Mouse (Mus musculus): ENCODE results near the gene Cox6b2. TPM values are rescaled to one million over a fixed set of nuclear protein-coding genes. Genes with fewer than 3 reads are reported as not detected.
"Not testable (repeated sequence)": the region's sequence is repeated elsewhere in the genome, so short reads cannot be mapped to it uniquely, and the experiment has no call there.

The Cox6b2 gene
- total RNA-seq (2021) = 1 to 10 TPM; 1.5 to 1.7 TPM

DNA sequence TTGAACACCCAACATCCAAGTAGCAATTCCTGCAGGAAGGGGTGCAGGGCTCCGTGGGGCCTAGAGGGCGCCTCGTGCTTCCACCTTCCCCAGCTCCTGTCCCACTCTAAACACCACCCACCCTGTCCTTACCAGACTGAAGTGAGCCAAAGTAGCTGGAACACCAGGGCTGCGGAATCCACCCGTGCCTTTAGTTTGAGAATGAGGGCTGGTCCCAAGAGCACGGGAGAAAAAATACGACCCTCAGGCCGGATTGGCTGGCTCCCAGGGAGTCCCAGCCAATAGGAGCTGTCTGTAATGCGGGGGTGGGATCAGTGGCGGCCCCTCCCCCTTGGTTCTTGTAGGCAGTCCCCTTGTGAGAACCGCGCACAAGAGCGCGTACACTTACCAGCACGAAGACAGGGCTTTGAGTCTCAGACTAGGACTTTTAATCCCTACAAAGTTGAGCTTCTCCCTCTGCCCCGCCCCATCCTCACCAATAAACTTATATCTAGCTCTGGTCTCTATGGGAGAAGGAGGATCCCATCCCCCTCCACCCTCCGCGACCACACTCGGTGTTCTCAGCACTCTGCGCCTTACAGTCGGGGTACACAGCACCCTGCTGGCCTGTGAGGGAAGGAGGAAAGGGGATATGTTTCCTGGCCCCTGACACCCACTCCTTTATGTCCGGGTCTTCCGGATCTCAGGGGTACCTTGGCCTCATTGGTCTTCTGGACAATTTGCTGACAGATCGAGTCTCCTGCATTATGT is at the start of gene Cox6b2:
Gene Cox6b2, minus strand, starts transcription at position 274 of the 750 bp plus-strand sequence.
- DNase-seq (ENCODE audit: low spot score) = peak; percentile 35
- intact Hi-C loops (cut with DNase I) = no loop called here

DNA sequence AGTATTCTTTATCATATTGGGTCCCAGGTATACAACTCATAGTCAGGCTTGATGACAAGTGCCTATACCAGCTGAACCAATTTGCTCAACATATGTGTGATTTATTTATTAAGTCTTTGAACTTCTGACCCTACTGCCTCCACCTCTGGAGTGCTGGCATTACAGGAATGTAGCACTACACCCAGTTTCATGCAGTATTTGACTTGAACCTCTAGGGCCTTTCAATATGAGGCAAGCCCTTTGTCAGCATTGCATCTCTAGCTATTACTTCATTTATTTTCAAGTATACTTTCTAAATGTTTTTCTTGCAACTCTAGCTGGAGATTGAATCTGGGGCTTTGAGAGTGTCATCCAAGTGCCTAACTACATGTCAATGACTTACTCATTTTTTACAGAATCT is 49.4 kb upstream of the Cox6b2 start:
- intact Hi-C loops (cut with DNase I) = no loop called here
- no peak for DNase-seq (ENCODE audit: low spot score)

DNA sequence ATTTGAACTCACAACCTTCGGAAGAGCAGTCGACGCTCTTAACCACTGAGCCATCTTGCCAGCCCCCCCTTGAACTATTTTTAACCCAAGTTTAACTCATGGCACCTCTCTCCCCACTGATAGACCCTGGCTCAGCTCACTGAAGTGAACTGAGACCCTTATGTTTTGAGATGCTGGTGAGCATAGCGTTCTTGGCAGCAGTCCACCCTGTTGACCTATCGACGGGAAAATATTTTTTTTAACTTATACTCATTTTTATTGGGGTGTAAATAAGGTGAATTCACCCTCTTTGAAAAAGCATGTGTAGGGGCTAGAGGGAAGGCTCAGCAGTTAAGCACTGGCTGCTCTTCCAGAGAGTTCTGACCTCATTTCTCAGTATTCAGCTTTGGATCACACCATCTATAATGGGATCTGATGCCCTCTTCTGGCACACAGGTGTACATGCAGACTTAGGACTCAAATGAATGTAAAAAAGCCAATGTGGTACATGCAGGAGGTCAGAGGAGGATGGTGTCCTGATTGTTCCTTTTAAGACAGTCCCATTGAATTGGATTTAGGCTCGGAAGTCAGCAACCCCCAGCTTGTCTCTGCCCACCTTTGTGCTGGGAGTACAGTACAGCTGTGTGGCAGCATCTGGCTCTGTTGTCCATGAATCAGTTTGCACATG is 43.0 kb upstream of the Cox6b2 start:
- intact Hi-C loops (cut with DNase I) = loop anchor here (2.0 to 10.0 kb wide), 2 partner anchors 239 to 1101 kb away; partner anchors contain the start of genes Mboat7 and Tsen34
- no peak for DNase-seq (ENCODE audit: low spot score)

DNA sequence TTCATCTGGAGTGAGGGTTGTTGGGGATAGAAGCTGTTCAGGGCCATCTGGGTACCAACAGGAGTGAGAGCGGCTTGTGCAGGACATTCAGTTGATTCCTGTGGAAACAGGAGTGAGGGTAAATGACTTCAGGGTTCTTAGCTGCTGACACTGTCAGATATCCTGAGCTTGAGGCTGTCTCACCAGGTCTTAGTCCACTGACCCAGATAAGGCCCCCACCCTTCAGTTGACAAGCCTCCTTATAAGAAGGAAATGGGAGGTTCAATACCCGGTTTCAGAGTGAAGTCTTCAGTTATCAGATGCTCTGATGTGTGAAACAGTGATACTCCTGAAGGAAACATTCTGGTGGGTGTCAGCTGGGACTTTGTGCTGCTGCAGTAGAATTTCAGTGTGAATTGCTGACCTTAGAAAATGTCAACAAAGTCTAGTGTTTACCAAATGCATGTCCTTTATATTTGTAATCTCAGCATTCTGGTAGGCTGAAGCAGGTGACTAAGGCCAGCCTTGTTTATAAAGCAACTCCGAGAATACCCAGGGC is 41.8 kb upstream of the Cox6b2 start:
- no peak for DNase-seq (ENCODE audit: low spot score)
- intact Hi-C loops (cut with DNase I) = loop anchor here (5.0 to 10.0 kb wide), 3 partner anchors 87 to 1100 kb away; partner anchors contain the start of genes Mboat7 and Tsen34

DNA sequence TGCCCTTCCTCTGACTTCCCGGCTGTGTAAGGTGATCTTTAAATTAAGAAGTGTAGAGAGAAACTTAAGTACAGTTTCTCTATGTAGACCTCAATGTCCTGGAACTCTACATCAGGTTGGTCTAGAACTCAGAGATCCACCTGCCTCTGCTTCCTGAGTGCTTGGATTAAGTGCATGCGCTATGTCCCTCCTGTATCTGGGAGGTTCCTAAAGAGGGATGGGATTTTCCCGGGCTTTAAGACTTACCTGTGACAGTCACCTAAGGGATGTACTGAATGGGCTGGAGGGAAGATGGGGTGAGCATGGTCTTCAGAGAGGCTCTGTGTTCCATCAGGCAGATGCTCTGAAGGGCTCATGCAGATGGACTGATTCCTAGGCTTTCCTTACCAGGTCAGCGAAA is 40.8 kb upstream of the Cox6b2 start:
- intact Hi-C loops (cut with DNase I) = loop anchor here (2.0 to 10.0 kb wide), 5 partner anchors 13 to 1099 kb away; partner anchors contain the start of genes Hspbp1, Mboat7 and Tsen34
- no peak for DNase-seq (ENCODE audit: low spot score)

DNA sequence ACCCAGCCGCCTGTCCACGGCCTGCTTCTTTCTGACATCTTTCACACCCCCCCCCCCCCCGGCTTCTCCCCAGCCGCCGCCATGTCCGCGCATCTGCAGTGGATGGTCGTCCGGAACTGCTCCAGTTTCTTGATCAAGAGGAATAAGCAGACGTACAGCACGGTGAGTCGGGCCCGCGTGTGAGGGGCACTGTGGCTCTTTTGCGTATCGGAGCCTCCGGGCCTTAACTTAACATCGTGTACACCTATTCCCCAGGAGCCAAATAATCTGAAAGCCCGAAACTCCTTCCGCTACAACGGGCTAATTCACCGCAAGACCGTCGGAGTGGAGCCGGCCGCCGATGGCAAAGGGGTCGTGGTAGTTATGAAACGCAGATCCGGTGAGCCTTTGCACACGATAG is 40.4 kb upstream of the Cox6b2 start:
- DNase-seq (ENCODE audit: low spot score) = not testable (repeated sequence)
- intact Hi-C loops (cut with DNase I) = loop anchor here (2.0 to 10.0 kb wide), 5 partner anchors 14 to 1098 kb away; partner anchors contain the start of genes Hspbp1, Mboat7 and Tsen34

DNA sequence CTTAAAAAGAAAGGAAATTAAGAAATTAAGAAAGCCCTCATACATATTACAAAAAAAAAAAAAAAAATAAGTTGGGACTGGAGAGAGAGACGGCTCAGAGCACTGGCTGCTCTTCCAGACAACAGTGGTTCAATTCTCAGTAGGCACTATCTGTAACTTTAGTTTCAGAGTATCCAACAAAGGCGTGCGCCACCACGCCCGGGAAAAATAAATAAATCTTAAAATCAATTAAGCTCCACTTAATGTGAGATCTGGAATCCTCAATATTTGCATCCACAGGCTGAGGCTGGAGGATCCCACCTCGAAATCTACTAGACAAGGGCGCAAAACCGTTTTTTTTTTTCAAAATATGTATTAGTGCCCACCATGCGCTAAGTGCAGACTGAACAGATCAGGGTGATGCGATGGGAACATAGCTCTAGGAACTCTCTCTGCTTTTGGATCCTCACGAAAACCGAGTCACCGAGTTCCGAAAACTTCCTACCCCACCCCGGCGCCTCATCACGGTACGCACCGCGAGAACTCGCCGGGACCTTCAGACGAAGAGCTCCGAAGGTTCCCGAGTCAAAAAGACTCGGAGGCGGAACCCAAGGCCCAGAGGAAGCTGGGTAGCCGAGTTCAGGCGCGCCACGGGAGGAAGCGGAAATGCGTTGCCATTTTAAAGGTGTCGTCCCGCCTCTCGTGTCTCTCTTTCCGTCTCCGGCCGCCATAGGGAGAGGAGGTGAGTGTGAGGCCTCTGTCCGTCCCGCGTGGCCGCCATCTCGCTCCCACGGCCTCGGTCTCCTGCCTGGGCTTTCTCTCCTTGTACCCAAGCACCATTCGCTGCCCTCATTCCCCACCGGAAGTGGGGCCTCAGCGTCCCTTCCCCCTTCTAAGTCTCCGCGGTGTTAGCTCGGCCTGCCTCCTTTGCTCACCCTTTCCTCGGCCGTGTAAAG is 39.7 kb upstream of the Cox6b2 start, which contains the start of gene Rpl28:
Gene Rpl28, plus strand, starts transcription at position 597 of the 935 bp plus-strand sequence.
- intact Hi-C loops (cut with DNase I) = loop anchor here (2.0 to 10.0 kb wide), 5 partner anchors 14 to 1098 kb away; partner anchors contain the start of genes Hspbp1, Mboat7 and Tsen34
- peak; percentile 92 for DNase-seq (ENCODE audit: low spot score)

DNA sequence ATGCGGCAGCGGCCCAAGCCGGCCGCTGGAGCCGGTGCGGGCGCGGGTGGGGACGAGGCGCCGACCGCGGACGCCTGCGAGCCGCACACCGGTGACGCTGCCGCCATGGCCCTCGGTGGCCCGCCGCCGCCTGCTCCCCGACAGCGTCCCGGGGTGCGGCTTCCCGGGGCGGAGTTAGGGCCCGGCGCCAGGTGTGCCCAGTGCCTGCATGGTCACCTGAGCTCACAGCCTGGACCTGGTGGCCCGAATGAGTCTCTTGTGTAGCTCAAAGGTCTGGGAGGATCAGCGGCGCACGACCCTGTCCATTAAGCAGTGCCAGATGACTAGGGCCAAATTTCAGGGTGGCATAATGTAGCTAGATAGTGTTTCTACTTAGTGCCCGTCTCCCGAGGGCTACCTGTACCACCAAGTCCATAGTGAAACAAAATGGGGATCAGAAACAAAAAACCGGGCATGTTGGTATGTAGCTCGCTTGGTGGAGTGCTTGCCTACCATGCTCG is 36.6 kb upstream of the Cox6b2 start, which contains the start of gene Tmem238:
Gene Tmem238, minus strand, starts transcription at position 221 of the 500 bp plus-strand sequence.
- intact Hi-C loops (cut with DNase I) = loop anchor here (2.0 kb wide), 1 partner anchor 49 kb away; the partner anchor contains the start of gene Kmt5c
- DNase-seq (ENCODE audit: low spot score) = no peak

DNA sequence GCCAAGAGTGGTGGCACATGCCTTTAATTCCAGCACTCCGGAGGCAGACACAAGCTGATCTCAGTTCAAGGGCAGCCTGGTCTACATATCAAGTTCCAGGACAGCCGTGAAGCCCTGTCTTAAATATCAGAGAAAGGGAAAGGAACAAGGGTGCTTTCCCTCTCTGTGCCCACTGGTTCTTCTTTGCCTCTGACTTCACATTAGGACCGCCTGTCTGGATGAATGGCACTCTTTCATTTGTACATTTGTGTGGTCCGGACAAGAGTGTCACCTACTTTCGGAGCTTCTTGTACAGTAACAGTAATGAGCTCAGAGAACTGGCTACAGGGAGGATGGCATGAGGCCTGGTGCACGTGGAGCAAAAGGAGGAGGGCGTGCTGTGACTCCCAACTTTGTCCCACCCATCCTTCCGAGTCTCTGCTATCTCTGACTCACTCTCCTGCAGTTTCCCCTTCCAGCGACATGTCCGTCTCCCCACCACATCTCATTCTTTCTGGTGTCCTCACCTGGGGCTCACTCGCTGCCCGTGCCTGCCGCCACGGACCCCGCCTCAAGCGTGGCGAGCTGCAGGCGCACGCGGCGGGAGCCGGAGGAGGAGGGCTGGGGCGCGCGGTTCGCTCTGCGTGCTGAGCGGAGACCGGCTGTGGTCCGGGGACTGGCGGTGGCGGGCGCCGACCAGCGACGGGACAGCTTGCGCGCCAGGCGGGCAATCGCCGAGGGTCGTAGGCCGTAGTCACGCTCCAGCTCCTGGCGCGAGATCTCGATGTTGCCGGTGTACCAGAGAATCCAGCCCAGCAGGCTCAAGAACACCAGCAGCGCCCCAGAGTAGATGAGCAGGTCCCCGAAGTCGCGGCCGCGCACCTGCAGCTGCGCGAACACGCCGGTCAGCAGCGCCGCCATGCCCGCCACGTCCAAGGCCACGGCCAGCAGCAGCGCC is 35.9 kb upstream of the Cox6b2 start:
- intact Hi-C loops (cut with DNase I) = loop anchor here (2.0 kb wide), 1 partner anchor 48 kb away; the partner anchor contains the start of gene Kmt5c
- peak; percentile 39 for DNase-seq (ENCODE audit: low spot score)

DNA sequence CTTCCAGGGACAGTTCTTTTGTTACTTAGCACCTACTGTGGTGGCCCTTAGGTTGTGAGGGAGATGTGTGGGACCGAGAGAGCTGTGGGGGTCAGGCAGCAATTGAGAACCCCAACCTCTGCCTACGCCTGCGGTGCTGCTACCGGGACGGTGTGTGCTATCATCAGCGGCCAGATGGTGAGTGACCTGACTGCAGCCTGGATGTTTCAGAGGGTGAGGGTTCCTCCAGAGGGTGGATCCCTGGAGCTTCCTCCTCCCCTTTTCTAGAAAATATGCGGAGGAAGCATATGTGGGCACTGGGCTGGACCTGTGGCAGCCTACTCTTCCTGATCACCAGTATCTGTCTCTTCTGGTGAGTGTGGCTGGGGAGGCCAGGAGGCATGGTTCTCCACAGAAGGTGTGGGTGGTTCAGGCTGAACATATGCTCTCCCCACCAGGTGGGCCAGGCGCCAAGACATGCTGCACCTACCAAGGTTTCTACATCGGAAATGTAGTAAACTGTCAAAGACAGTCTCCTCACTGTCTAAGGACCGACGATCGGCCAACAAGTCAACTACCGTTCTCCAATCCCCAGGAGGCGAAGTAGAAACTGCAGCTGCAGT is 30.9 kb upstream of the Cox6b2 start:
- intact Hi-C loops (cut with DNase I) = no loop called here
- no peak for DNase-seq (ENCODE audit: low spot score)

DNA sequence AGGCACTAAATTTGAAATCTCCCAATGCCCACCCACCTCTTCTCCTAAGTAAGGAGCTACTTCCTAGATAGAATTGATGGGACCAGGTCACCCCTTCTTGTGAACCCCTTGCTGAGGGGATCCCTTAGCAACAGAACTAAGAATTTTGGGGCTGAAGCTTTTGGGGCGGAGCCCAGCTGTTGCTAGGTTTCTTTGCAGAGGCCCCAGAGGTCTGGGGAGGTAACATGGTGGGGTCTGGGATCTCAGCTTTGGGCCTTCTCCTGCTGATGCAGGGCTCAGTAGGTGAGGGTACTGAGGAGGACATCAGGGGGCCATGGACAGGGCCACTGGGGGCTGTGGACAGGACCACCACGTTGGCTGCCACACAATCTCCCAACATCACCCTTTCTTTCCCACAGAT is 29.9 kb upstream of the Cox6b2 start, which contains the start of the genes Il11 and Tmem190:
Gene Il11, minus strand, starts transcription at position 101 of the 400 bp plus-strand sequence.
Gene Tmem190, plus strand, starts transcription at position 179 of the 400 bp plus-strand sequence.
- no peak for DNase-seq (ENCODE audit: low spot score)
- intact Hi-C loops (cut with DNase I) = no loop called here

DNA sequence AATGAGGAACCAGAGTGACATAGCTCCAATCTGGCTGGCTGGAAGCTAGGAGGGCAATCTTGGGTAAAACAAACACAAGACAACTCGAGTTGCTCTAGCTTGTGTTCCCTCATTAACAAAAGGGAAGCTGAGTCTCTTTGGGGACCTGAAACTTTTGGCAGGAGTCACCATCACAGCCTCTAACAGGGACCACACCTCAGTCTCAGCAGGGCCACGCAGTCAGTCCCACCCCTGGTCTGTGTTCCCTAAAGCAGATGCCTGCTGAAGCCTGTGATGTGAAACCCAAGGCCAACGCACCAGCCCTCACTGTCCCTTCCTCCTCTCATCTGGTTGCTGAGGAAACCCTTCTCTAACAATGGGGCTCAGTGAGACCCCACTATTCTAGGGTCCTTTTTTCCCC is 29.2 kb upstream of the Cox6b2 start:
- intact Hi-C loops (cut with DNase I) = no loop called here
- DNase-seq (ENCODE audit: low spot score) = no peak

DNA sequence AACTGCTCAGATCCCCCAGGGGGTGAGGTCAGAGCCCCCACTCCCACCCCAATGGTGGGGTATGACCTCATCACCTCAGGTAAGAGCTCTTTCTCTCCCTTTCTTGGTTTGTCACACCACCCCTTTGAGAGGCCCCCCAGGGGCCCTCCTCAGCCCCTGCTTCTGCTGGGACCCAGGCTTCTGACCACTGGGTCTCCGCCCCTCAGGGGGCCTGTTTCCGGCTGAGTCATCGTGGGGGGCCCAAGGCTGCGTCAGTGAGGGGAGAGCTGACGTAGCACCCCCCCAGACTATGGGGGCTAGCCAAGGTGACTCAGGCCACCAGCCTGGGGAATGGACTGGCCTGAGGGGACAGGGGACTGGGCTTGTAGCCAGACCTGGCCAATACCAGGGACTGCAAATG is 27.0 kb upstream of the Cox6b2 start:
- intact Hi-C loops (cut with DNase I) = no loop called here
- DNase-seq (ENCODE audit: low spot score) = no peak

DNA sequence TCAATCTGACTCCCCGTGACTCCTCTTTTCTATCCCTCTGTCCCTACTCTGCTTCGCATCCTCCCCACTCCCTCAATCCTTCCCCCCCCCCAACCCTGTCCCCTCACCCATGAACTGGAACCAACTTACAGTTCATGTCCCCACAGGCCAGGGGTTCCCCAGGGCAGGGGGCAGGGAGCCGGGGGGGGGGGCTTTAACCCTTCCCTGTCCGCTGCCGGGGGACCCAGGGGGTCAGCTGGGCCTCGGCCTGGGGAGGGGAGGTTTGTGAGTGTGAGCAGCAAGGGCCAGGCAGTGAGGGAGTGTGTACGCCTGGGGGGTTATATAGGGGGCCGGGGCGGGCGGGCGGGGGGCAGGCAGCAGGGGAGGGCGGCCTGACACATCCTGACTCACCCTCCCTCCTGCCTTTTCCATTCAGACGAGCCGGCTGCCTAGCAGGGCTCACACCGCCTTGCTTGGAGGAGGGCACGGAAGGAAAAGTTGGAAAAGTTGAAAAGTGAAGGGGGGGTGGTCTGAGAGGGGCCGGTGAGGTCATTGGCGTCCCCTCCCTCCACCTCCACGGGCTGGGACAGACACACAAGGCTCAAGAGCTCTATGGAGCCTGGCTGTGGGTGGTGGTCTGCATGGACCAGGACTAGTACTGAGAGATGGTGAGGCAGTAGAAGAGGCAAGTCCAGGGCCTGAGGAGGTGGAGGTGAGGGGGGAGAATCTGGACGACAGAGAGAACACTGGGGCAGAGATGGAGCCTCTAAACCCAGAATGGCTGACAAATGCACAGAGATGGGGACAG is 25.1 kb upstream of the Cox6b2 start:
- intact Hi-C loops (cut with DNase I) = no loop called here
- no peak for DNase-seq (ENCODE audit: low spot score)

DNA sequence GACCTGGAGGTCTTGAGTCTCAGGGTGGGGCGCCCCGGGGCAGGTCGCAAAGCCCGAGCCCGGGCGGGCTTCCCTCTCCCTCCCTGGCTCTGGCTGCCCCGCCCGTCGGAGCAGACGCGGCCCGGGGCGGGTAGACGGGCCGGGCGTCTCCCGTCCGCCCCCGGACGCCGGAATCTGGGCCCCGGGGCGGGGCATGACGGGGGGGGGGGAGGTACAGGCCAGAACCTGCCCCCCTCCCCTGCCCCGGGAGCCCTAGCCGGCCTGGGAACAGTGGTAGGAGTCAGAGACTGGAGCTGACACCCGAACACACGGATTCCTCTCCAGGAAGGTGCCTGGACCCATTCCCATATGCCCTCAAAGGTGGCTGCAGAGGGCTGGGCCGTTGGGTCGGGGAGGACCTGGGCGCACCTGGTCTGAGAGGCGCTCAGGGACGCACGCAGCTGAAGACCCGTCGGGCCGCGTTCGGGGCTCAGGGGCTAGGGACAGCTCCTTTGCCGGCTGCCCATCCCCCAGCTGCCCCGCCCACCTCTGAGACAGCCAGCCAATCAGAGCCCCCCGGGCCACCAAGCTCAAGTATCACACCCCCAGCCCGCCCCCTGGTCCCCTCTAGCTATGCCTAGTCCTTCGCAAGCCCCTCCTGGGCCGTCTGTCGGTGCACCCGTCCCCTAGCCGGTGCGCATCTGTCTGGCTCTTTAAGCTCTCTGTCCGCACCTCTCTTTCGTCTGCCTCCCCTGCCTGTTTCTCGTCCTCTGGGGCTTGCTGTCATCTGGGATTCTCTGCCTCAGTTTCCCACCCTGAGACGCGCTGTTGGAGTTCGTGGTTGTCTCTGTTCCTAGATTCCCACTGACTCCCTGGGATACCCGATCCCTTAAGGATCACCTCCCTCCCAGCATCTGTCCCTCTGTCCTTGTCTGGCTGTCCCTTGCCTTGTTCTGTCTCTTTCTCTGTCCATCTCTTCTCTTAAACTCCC is 24.3 kb upstream of the Cox6b2 start:
- intact Hi-C loops (cut with DNase I) = no loop called here
- peak; percentile 40 for DNase-seq (ENCODE audit: low spot score)

DNA sequence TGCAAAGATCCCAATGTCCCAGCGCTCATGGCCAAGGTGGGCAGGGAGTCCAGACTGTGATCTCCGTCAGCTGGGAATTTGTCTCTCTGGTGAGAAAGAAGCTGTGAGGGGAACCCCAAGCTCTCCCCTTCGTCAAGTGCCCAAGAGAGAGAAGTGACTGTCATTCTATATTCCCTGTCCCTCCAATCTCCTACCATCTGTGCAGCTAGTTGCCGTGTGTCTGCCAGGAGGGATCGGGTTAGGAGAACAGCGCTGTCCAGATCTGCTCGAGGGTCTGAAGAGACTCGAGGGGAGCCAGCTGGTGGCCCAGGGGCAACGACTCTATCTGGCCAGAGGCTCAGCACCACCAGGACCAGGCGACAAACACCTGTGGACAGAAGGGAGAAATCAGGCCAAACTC is 23.2 kb upstream of the Cox6b2 start:
- no peak for DNase-seq (ENCODE audit: low spot score)
- intact Hi-C loops (cut with DNase I) = no loop called here
